Mouse (Mus musculus) cortical plate, adult 2 months (tissue): Measurements from ENCODE around the gene Hist1h3e.

ENCODE experiments used
- CTCF ChIP-seq: fragments of 200-500 bp; IDR thresholded peaks from 2 replicates; pipeline ENCODE4 v1.5.1; 2011; ENCODE audit warnings: mild to moderate bottlenecking, control low read depth, low read length; ENCODE audit not compliant: insufficient read depth; ENCODE audit errors: extremely low read depth
- POLR2A ChIP-seq: fragments of 200-500 bp; IDR thresholded peaks from 2 replicates; pipeline ENCODE4 v1.6.1; 2011; ENCODE audit warnings: mild to moderate bottlenecking, low read length, control low read depth; ENCODE audit not compliant: insufficient read depth; ENCODE audit errors: extremely low read depth

DNA sequence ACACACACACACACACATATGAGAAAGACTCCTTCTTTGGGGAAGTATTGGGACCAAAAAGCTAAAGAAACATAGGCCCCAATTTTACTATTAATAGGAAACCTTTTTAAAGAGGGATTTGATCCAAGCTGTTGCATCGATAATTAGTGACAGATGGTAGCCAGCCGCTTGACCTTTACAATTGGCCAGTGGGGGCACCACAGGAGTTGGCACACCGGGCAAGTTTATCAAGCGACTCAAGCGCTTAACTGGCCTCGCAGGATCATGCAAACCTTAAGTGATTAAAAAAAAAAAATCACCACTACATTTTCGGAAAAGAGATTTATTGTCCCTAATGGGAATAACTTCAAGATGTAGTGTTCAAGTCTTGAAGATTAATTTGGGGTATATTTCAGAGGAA lies 30.4 kb upstream of the Hist1h3e start:
- TF ChIP-seq POLR2A = no peak
- no peak for TF ChIP-seq CTCF
